Mouse (Mus musculus) lung, postnatal 0 days (tissue): ENCODE measurements at regions not wholly inside any gene's neighbourhood (a gene's known extent, or its start where the extent isn't known, plus 50 kb on each side); places are given as distances from the start of the nearest gene placed in this dataset.

ENCODE experiments used
- CTCF ChIP-seq: IDR thresholded peaks from 2 replicates; pipeline ENCODE4 v1.5.1; 2016; ENCODE audit warnings: antibody characterized with exemption, mild to moderate bottlenecking
- EP300 ChIP-seq: IDR thresholded peaks from 2 replicates; pipeline ENCODE4 v1.6.1; 2016; ENCODE audit warnings: antibody characterized with exemption, mild to moderate bottlenecking, control low read depth

GRCm38 (mm10) chr5:47837998-47838397 is 144.9 kb upstream of the Slit2 start:
- TF ChIP-seq CTCF (no peak), EP300 (no peak)
